Mouse (Mus musculus): Measurements from ENCODE around the gene Mdm1.
"Not testable (repeated sequence)": the region's sequence is repeated elsewhere in the genome, so short reads cannot be mapped to it uniquely, and the experiment has no call there.

DNA sequence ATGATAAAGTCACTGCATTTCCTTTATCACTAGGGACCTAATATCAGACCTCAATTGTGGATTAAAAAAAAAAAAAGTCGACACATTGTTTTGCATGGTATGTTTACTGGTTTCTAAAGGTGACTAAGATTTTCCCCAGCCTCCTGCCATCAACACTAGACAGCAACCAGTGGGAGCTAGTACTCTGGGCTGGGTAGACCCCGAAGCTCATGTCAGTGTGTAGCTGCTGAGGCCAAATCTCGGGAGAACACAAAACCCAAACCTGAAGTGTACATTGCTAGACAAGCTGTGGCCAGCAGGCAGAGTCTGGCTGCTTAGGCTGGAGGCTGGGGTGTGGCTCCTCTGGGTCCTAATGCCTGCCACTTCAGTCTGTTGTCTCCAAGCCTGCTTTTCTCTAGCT is 53.5 kb downstream of the Mdm1 start:
- TF ChIP-seq CTCF (IDR thresholded peaks at IDR 0.05; ENCODE audit: low read depth, low read length); POLR2A (IDR thresholded peaks at IDR 0.05; ENCODE audit: extremely low read depth, insufficient read depth, low read length): not testable (repeated sequence)
